Mouse (Mus musculus) heart, embryonic 11.5 days (tissue): Measurements from ENCODE around the gene Arfgap3. TPM values are rescaled to one million over a fixed set of nuclear protein-coding genes. Genes with fewer than 3 reads are reported as not detected.
"Not testable (repeated sequence)": the region's sequence is repeated elsewhere in the genome, so short reads cannot be mapped to it uniquely, and the experiment has no call there.

Source experiments
- ATAC-seq: fragments of 200-750 bp; cut with Nextera tagmentation; replicated peaks from 2 replicates; pipeline ENCODE4 v1.8.0; 2017; ENCODE audit warnings: moderate library complexity; ENCODE audit not compliant: insufficient number of reproducible peaks, low FRiP score, low TSS enrichment
- H3K27ac ChIP-seq: fragments of 300-500 bp; sonication (generic); 2 replicates; pipeline ENCODE4 v1.5.1; 2014; ENCODE audit warnings: mild to moderate bottlenecking, low read depth, low read length
- H3K27me3 ChIP-seq: fragments of 300-500 bp; sonication (generic); 2 replicates; pipeline ENCODE4 v1.6.1; 2014; ENCODE audit warnings: mild to moderate bottlenecking, low read length, mixed read lengths; ENCODE audit not compliant: control insufficient read depth, insufficient read depth
- H3K36me3 ChIP-seq: fragments of 300-500 bp; sonication (generic); 2 replicates; pipeline ENCODE4 v1.6.1; 2014; ENCODE audit warnings: mild to moderate bottlenecking, low read length, moderate library complexity, mixed read lengths; ENCODE audit not compliant: control insufficient read depth, insufficient read depth
- H3K4me1 ChIP-seq: fragments of 300-500 bp; sonication (generic); 2 replicates; pipeline ENCODE4 v1.6.1; 2014; ENCODE audit warnings: low read length; ENCODE audit not compliant: control insufficient read depth, insufficient read depth
- H3K4me2 ChIP-seq: fragments of 300-500 bp; sonication (generic); 2 replicates; pipeline ENCODE4 v1.6.1; 2014; ENCODE audit warnings: mild to moderate bottlenecking, moderate library complexity
- H3K4me3 ChIP-seq: fragments of 300-500 bp; sonication (generic); 2 replicates; pipeline ENCODE4 v1.5.1; 2014; ENCODE audit warnings: low read depth, low read length
- H3K9ac ChIP-seq: fragments of 300-500 bp; sonication (generic); 2 replicates; pipeline ENCODE4 v1.6.1; 2014; ENCODE audit warnings: mild to moderate bottlenecking, low read depth, low read length, moderate library complexity
- H3K9me3 ChIP-seq: fragments of 300-500 bp; sonication (generic); replicated peaks from 2 replicates; pipeline ENCODE4 v1.6.1; 2016; ENCODE audit warnings: low read length; ENCODE audit not compliant: control insufficient read depth
- WGBS: fragments of 180-500 bp; shearing (Covaris S2); extraction: QIAGEN DNeasy Blood & Tissue Kit; methylation state at CpG from one replicate; pipeline ENCODE4 v1.1.7; 2014; ENCODE audit not compliant: insufficient replicate concordance; 5-methylcytosine and 5-hydroxymethylcytosine counted together
- polyA plus RNA-seq: library from polyadenylated mRNA; unstranded; fragments of >200 nt; fragmentation: Nextera tagmentation; extraction: Ambion mirVana; gene quantifications from 2 replicates; pipeline ENCODE4 v1.2.1, GENCODE M21; 2014

Arfgap3 gene
- polyA plus RNA-seq, 1 experiment from 2014 or later: 29.9 TPM

DNA sequence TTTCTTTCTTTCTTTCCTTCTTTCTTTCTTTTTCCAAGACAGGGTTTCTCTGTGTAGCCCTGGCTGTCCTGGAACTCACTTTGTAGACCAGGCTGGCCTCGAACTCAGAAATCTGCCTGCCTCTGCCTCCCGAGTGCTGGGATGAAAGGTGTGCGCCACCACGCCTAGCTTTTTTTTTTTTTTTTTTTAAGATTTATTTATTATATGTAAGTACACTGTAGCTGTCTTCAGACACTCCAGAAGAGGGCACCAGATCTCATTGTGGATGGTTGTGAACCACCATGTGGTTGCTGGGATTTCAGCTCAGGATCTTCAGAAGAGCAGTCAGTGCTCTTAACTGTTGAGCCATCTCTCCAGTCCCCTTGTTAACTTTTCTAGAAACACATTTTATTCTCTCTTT, 18.7 kb upstream of the Arfgap3 start:
- peaks cover 13% of the 10 kb centered on the region; the same call in 1 of the 2 replicates for H3K4me1 ChIP-seq
- not testable (repeated sequence) for H3K4me3 ChIP-seq, H3K9me3 ChIP-seq, H3K9ac ChIP-seq, H3K27me3 ChIP-seq, H3K27ac ChIP-seq, H3K36me3 ChIP-seq, ATAC-seq, H3K4me2 ChIP-seq
- WGBS: 86% methylated on average over 4 of the region's 4 CpGs

DNA sequence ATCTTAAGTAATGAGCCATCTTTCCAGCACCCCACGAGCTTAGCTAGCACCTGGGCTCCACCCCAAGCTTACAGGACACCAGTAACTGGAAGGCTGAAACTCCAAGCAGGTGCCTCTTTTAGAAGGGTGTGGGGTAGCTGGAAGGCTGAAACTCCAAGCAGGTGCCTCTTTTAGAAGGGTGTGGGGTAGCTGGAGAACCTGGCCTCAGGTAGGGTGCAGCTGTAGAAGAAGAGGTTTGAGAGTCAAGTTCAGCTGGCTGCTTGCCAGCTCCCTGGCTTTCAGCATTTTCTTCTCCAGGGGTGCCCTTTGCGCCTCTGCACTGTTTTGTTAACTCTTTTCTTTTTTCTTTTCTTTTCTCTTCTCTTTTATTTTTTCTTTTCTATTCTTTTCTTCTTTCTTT, 18.2 kb upstream of the Arfgap3 start:
- H3K27ac ChIP-seq: no peak overlapping the region
- H3K27me3 ChIP-seq: no peaks in the 10 kb centered on the region
- no peak overlapping the region for H3K9ac ChIP-seq
- WGBS: 90% methylated on average over 2 of the region's 2 CpGs
- ATAC-seq: no peak
- H3K9me3 ChIP-seq: no peaks in the 10 kb centered on the region
- no peak overlapping the region for H3K4me3 ChIP-seq
- no peaks in the 10 kb centered on the region for H3K36me3 ChIP-seq
- no peak overlapping the region for H3K4me2 ChIP-seq
- H3K4me1 ChIP-seq: peaks cover 13% of the 10 kb centered on the region; the same call in 1 of the 2 replicates

DNA sequence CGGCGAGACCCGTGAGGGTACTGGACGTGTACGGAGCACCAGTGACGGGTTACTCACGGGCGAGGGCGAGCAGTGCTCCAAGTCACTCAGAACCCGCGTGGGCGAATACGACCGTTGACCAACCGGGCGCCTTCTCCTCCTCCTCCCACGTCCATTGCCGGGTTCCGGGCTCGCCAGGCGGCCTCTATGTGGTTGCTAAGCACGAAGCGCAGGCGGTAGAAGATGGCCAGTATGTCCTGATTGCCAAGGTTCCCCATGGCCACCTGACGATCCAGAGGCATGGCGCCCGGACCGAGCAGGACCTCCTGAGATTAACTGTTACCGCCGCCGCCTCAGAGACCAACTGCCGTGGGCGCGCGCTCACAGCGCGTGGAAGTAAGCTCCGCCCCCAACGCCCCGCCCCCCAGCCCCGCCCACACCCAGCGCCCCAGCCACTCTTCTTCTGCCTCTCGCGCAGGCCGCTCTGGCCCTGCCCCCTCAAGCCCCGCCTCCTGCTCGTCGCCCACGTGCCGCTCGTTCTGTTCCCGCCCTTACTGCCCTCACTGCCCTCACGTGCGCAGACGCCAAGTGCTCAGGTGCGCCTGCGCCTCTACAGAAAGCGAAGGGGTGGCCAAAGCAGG, 17.0 kb upstream of the Arfgap3 start:
- H3K9ac ChIP-seq: no peak overlapping the region
- 10% methylated on average over 58 of the region's 58 CpGs for WGBS
- ATAC-seq: peak; percentile 86

DNA sequence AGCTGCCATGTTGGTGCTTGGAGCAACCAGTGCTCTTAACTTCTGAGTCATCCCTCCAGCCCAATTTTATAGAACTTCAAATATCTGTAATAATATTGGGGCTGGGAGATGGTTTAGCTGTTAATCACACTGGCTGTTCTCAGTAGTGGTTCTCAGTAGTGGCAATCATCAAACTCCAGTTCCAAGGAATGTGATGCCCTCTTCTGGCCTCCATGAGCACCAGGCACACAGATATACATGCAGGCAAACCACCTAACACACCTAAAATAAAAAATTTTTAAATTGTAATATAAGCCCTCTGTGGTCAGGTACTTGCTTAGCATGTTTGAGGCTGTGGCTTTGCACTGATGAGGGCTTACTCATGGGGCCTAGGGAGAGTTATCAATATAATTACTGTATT, 15.7 kb upstream of the Arfgap3 start:
- Histone ChIP-seq H3K4me2 (no peak overlapping the region), H3K27me3 (no peaks in the 10 kb centered on the region), H3K9me3 (no peaks in the 10 kb centered on the region), H3K4me3 (no peak overlapping the region), H3K9ac (no peak overlapping the region), H3K27ac (no peak overlapping the region), H3K4me1 (peaks cover 13% of the 10 kb centered on the region; the same call in 1 of the 2 replicates), H3K36me3 (no peaks in the 10 kb centered on the region)
- no peak for ATAC-seq

More for the DNA sequence above, 17.0 kb upstream of the Arfgap3 start:
- Histone ChIP-seq H3K27ac (no peak overlapping the region), H3K27me3 (no peaks in the 10 kb centered on the region), H3K9me3 (no peaks in the 10 kb centered on the region), H3K4me1 (peaks cover 13% of the 10 kb centered on the region; the same call in 1 of the 2 replicates), H3K4me3 (peak overlapping the region; percentile 29), H3K36me3 (no peaks in the 10 kb centered on the region), H3K4me2 (peak overlapping the region; percentile 65)

DNA sequence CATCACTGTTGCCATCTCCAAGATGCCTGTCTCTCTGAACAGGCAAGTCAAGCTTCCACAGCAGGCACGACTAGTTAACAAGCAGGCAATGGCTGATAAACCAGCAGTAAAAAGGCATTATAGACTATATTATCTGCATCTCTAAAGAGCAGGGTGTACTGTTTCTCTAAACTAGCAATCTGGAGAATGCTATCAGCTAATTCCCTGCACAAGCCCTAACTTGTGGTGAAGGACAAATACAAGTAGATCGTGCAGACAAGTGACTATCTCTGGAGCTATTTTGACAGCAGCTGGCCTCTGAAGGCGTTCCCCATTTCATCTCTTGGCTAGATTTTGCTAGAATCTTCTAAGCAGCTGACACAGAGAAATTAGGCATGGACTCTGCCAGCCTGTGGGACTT, 14.1 kb upstream of the Arfgap3 start:
- no peak overlapping the region for H3K27ac ChIP-seq
- H3K4me1 ChIP-seq: peaks cover 13% of the 10 kb centered on the region; the same call in 1 of the 2 replicates
- H3K36me3 ChIP-seq: no peaks in the 10 kb centered on the region
- no peak overlapping the region for H3K9ac ChIP-seq
- H3K27me3 ChIP-seq: no peaks in the 10 kb centered on the region
- H3K4me3 ChIP-seq: no peak overlapping the region
- no peaks in the 10 kb centered on the region for H3K9me3 ChIP-seq
- WGBS: 42% methylated on average over 3 of the region's 3 CpGs
- ATAC-seq: no peak
- no peak overlapping the region for H3K4me2 ChIP-seq

DNA sequence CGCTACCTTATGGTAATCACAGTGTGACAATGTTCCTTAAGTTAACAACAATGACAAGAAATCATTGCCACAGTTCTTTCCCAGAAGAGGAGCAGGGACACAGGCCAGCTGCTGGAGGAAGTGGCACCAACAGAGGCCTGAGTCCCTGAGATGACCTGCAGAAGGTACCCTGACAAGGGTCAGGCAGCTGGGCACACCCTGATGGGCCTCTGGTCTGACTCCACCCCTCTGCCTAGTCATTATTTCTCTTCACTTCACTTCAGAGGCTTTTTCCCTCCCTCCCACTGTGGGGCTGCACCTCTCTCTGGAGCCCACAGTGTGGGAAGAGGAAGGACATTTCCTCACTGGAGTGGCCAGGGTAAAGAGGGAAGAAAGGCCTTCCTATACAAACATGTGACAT, 12.8 kb upstream of the Arfgap3 start:
- H3K4me1 ChIP-seq: peaks cover 13% of the 10 kb centered on the region; the same call in 1 of the 2 replicates
- not testable (repeated sequence) for H3K4me3 ChIP-seq, H3K4me2 ChIP-seq, H3K9ac ChIP-seq, H3K9me3 ChIP-seq, H3K27ac ChIP-seq, H3K36me3 ChIP-seq, H3K27me3 ChIP-seq
- ATAC-seq: peak; percentile 65; the same call in 1 of the 2 replicates
- 75% methylated on average over 1 of the region's 1 CpGs for WGBS

DNA sequence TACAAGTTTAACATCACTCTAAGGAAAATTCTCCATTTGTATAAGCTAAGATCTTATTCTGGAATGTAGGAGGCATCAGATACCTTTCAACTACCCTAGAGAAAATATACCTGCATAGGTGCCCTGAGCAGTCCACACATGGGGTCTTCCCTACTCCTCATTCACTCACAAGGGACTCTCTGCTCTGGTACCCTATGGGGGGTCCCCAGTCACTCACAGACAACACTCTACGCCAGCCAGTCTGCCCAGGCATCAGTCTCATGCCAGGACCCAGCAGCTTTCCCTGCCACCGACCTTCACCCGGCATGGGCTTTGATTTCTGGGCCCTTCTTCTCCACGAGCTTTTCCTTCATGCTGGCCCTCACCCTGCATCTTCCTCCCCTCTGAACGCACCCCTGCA, 10.9 kb upstream of the Arfgap3 start:
- H3K27me3 ChIP-seq, ATAC-seq, H3K27ac ChIP-seq, H3K4me1 ChIP-seq, H3K9me3 ChIP-seq, H3K4me3 ChIP-seq, H3K4me2 ChIP-seq, H3K9ac ChIP-seq, H3K36me3 ChIP-seq: not testable (repeated sequence)
- 67% methylated on average over 5 of the region's 5 CpGs for WGBS

DNA sequence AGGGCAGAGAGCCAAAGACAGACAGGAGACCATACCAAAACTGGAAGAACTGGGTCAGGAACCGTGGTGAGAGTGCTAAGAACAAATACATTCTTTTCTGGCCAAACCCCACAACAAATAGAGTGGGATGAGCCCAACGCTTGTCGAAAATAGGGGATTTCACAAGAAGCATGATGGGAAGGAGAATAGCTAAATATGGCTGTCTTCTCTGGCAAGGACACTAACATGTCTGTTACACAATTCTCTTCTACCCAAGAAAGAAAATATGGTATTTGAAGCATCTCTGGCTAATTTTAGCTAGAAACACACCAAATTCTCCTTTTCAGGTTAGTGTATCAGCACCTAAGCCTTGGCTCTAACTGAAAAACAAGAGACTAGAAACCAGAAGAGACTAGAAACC, 10.1 kb upstream of the Arfgap3 start:
- Histone ChIP-seq H3K4me2 (no peak overlapping the region), H3K4me1 (peaks cover 5% of the 10 kb centered on the region; the same call in 1 of the 2 replicates), H3K9me3 (no peaks in the 10 kb centered on the region), H3K4me3 (no peak overlapping the region), H3K27ac (no peak overlapping the region), H3K27me3 (no peaks in the 10 kb centered on the region), H3K36me3 (no peaks in the 10 kb centered on the region), H3K9ac (no peak overlapping the region)
- no peak for ATAC-seq
- WGBS: 73% methylated on average over 3 of the region's 3 CpGs

DNA sequence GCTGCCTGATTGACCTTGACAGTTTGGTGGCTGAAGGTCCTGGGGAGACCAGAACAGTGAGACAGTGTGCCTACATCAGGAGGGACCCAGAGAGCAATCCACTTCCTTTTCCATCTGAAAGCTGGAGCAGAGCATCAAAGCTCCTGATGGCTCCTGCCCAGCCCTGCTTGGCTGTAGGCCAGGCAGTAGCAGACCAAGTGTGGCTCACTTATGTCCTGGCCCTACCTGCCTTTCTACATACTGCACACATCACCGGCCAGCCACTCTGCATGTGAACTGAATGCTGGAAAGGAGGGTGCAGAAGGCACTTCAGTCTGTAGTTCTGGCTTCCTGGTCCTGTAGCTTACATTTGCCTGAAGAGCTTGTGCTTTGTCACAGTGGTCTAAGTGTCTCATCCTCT, 8.4 kb upstream of the Arfgap3 start:
- Histone ChIP-seq H3K9me3 (no peaks in the 10 kb centered on the region), H3K36me3 (no peaks in the 10 kb centered on the region), H3K27ac (no peak overlapping the region), H3K9ac (no peak overlapping the region), H3K4me1 (no peaks in the 10 kb centered on the region), H3K4me2 (no peak overlapping the region), H3K27me3 (no peaks in the 10 kb centered on the region), H3K4me3 (no peak overlapping the region)
- WGBS: 79% methylated on average over 1 of the region's 1 CpGs
- no peak for ATAC-seq
